Mouse (Mus musculus): ENCODE data around the gene Mgat4a. TPM values are rescaled to one million over a fixed set of nuclear protein-coding genes. Genes with fewer than 3 reads are reported as not detected.

The Mgat4a gene
- total and polyA plus RNA-seq, 3 experiments = 2.9 to 38.8 (median 28.0) TPM

DNA sequence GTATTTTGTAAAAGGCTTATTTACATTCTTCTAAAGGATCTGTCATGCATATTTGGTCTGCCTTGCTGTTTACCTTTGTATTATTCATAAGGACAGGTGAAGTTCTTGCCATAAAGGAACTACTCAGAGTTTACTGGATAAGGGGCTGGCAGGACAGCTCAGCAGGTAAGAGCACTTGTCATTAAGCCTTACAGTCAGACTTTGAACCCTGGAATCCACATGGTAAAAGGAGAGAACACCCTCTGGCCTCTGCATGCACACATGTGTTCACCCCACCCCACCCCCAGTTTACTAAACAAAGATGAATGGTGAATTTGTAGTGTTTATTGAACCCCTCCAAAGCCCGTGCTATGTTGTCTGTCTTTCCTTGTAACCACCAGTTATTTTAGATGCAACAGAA lies 125.4 kb downstream of the Mgat4a start:
- H3K36me3 ChIP-seq (replicated peaks) = peaks cover 41% of the 10 kb centered on the region
- peaks cover 2% of the 10 kb centered on the region; the same call in 1 of the 2 replicates for H3K9me3 ChIP-seq (replicated peaks)
- peaks cover 8% of the 10 kb centered on the region for H3K4me1 ChIP-seq (ENCODE audit: insufficient read depth, low read depth, low read length)
- no peak for TF ChIP-seq GATA2 (IDR thresholded peaks at IDR 0.05; ENCODE audit: borderline replicate concordance, low read depth, low read length)
- no peak for TF ChIP-seq TAL1 (conservative IDR thresholded peaks at IDR 0.05; ENCODE audit: low read depth, low read length)
- TF ChIP-seq CTCF (IDR thresholded peaks at IDR 0.05; ENCODE audit: low read depth, low read length) = no peak
- no peak for TF ChIP-seq GATA1 (IDR thresholded peaks at IDR 0.05; ENCODE audit: borderline replicate concordance, low read length)
- no peak for TF ChIP-seq POLR2AphosphoS5 (IDR thresholded peaks at IDR 0.05; ENCODE audit: insufficient replicate concordance, low read depth, low read length)
- DNase-seq (ENCODE audit: low spot score) (no peak), ATAC-seq (ENCODE audit: extremely low read depth, insufficient number of reproducible peaks, low FRiP score, poor library complexity, severe bottlenecking) (no peak)
- no peaks in the 10 kb centered on the region for H3K27me3 ChIP-seq (ENCODE audit: insufficient read depth, low read length)
- no peak overlapping the region for H3K4me3 ChIP-seq (ENCODE audit: low read depth, low read length)

DNA sequence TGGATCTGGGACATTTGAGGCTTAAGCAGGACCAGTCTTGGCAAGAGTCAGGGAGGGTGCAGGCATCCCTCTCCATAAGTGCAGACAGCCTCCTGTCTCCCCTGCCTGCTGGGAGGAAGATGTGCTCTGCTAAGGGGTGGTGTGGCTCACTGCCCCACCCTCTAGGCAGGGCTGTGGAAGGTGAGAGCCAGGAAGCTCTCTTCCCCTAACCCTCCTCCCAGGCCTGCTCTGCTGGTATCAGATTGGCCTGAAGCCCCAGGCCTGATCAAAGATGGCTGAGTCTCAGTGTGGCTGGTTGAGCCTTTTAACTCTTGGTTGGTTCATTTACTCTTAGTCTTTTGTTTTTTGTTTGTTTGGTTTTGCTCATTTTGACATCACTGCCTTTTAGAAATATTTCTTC lies 131.2 kb downstream of the Mgat4a start:
- peaks cover 17% of the 10 kb centered on the region for H3K27me3 ChIP-seq (ENCODE audit: insufficient read depth, low read length)
- 0 out of 2 replicates have a peak, but pooled peaks have one; percentile 34 for ATAC-seq (ENCODE audit: extremely low read depth, insufficient number of reproducible peaks, low FRiP score, poor library complexity, severe bottlenecking)
- TF ChIP-seq CTCF (IDR thresholded peaks at IDR 0.05; ENCODE audit: low read depth, low read length) (no peak), TAL1 (conservative IDR thresholded peaks at IDR 0.05; ENCODE audit: low read depth, low read length) (no peak), POLR2AphosphoS5 (IDR thresholded peaks at IDR 0.05; ENCODE audit: insufficient replicate concordance, low read depth, low read length) (no peak), GATA1 (IDR thresholded peaks at IDR 0.05; ENCODE audit: borderline replicate concordance, low read length) (no peak), GATA2 (IDR thresholded peaks at IDR 0.05; ENCODE audit: borderline replicate concordance, low read depth, low read length) (no peak)
- H3K9me3 ChIP-seq (replicated peaks) = no peaks in the 10 kb centered on the region
- peaks cover 20% of the 10 kb centered on the region for H3K4me1 ChIP-seq (ENCODE audit: insufficient read depth, low read depth, low read length)
- peak; percentile 37 for DNase-seq (ENCODE audit: low spot score)
- H3K36me3 ChIP-seq (replicated peaks) = no peaks in the 10 kb centered on the region
- H3K4me3 ChIP-seq (ENCODE audit: low read depth, low read length) = no peak overlapping the region

DNA sequence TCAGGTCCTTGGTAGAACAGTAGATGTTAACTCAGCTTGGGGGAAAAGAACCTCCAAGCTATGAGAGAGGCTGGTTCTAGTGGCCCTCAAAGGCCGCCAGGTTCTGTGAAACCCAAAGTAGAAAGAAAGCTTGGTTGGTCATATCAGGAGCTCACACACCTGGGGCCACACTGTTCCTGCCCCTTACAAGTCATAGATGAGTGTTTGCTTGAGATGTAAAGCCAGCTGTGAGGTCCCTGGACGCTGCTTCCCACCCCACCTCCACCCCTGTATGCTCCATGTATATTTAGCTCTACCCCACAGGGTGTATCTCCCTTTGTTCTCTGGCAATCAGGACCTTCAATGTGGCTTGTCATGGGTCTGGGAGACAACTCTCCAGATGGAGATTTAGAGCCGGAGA lies 132.1 kb downstream of the Mgat4a start:
- Histone ChIP-seq H3K9me3 (replicated peaks) (no peaks in the 10 kb centered on the region), H3K4me1 (ENCODE audit: insufficient read depth, low read depth, low read length) (peaks cover 20% of the 10 kb centered on the region), H3K27me3 (ENCODE audit: insufficient read depth, low read length) (peaks cover 17% of the 10 kb centered on the region), H3K4me3 (ENCODE audit: low read depth, low read length) (no peak overlapping the region), H3K36me3 (replicated peaks) (no peaks in the 10 kb centered on the region)
- ATAC-seq (ENCODE audit: extremely low read depth, insufficient number of reproducible peaks, low FRiP score, poor library complexity, severe bottlenecking) = no peak
- TF ChIP-seq POLR2AphosphoS5 (IDR thresholded peaks at IDR 0.05; ENCODE audit: insufficient replicate concordance, low read depth, low read length) = no peak
- no peak for TF ChIP-seq GATA2 (IDR thresholded peaks at IDR 0.05; ENCODE audit: borderline replicate concordance, low read depth, low read length)
- TF ChIP-seq CTCF (IDR thresholded peaks at IDR 0.05; ENCODE audit: low read depth, low read length) = no peak
- TF ChIP-seq TAL1 (conservative IDR thresholded peaks at IDR 0.05; ENCODE audit: low read depth, low read length) = no peak
- no peak for TF ChIP-seq GATA1 (IDR thresholded peaks at IDR 0.05; ENCODE audit: borderline replicate concordance, low read length)
- no peak for DNase-seq (ENCODE audit: low spot score)

DNA sequence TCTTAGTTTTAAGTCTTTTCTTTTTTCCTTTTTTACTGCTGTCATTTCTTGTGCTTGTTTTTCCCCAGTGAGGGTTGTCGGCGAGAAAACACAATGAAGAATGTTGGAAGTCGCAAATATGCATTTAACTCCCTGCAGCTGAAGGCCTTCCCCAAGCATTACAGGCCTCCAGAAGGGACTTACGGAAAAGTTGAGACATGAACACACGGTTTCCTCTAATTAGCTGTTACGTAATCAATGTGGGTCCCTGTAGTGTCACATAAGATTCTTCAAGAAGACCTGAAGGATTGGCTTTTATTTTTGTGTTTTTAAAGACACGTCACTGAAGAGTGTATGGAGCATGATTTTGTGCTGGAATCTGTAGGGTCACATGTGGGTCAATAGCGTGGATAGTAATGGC lies 132.8 kb downstream of the Mgat4a start:
- Histone ChIP-seq H3K36me3 (replicated peaks) (no peaks in the 10 kb centered on the region), H3K27me3 (ENCODE audit: insufficient read depth, low read length) (peaks cover 17% of the 10 kb centered on the region), H3K4me1 (ENCODE audit: insufficient read depth, low read depth, low read length) (peaks cover 18% of the 10 kb centered on the region), H3K9me3 (replicated peaks) (no peaks in the 10 kb centered on the region), H3K4me3 (ENCODE audit: low read depth, low read length) (no peak overlapping the region)
- no peak for TF ChIP-seq GATA2 (IDR thresholded peaks at IDR 0.05; ENCODE audit: borderline replicate concordance, low read depth, low read length)
- DNase-seq (ENCODE audit: low spot score) (no peak), ATAC-seq (ENCODE audit: extremely low read depth, insufficient number of reproducible peaks, low FRiP score, poor library complexity, severe bottlenecking) (no peak)

DNA sequence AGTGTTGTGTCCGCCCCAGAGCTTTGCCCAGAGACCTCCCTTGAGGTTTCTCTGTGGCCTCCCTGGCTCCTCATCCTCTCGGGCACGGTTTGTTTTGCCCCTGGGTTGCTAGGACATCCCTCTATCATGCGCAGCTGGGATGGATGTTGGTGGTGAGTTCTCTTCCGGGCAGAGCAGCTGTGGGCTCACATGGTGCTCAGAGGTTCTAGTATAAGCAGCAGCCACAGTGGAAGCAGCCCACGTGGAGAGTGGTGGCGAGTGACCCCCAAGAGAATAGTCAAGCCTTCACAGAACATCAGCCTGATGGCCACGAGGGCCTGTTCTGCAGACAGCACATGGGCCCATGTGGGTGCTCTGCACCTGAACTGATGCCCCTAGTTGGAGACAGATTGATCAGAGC lies 133.6 kb downstream of the Mgat4a start:
- ATAC-seq (ENCODE audit: extremely low read depth, insufficient number of reproducible peaks, low FRiP score, poor library complexity, severe bottlenecking) (no peak), DNase-seq (ENCODE audit: low spot score) (no peak)
- Histone ChIP-seq H3K4me1 (ENCODE audit: insufficient read depth, low read depth, low read length) (peaks cover 15% of the 10 kb centered on the region), H3K4me3 (ENCODE audit: low read depth, low read length) (no peak overlapping the region), H3K27me3 (ENCODE audit: insufficient read depth, low read length) (peaks cover 23% of the 10 kb centered on the region), H3K9me3 (replicated peaks) (no peaks in the 10 kb centered on the region), H3K36me3 (replicated peaks) (no peaks in the 10 kb centered on the region)
- TF ChIP-seq TAL1 (conservative IDR thresholded peaks at IDR 0.05; ENCODE audit: low read depth, low read length) (no peak), CTCF (IDR thresholded peaks at IDR 0.05; ENCODE audit: low read depth, low read length) (no peak), POLR2AphosphoS5 (IDR thresholded peaks at IDR 0.05; ENCODE audit: insufficient replicate concordance, low read depth, low read length) (no peak), GATA2 (IDR thresholded peaks at IDR 0.05; ENCODE audit: borderline replicate concordance, low read depth, low read length) (no peak), GATA1 (IDR thresholded peaks at IDR 0.05; ENCODE audit: borderline replicate concordance, low read length) (no peak)

DNA sequence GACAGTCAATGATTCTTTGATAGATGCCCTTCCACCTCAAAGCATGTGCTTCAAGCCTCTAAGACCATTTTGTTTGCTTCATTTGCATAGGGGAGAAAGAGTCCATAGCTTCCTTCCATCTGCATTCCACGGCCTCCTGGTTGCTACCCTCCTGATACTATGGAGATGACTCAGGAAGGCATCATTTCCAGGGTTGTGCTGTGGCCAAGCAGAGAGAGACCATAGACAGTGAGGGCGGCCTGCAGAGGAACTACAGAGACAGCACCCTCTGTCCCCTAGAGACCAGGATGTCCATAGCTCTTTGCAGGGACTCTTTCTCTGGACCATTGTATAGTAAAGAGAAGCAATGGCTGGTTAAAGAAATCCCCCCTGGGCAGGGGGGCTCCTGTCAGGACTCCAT lies 135.7 kb downstream of the Mgat4a start:
- no peak for TF ChIP-seq GATA2 (IDR thresholded peaks at IDR 0.05; ENCODE audit: borderline replicate concordance, low read depth, low read length)
- no peak for TF ChIP-seq POLR2AphosphoS5 (IDR thresholded peaks at IDR 0.05; ENCODE audit: insufficient replicate concordance, low read depth, low read length)
- TF ChIP-seq GATA1 (IDR thresholded peaks at IDR 0.05; ENCODE audit: borderline replicate concordance, low read length) = no peak
- no peak for TF ChIP-seq TAL1 (conservative IDR thresholded peaks at IDR 0.05; ENCODE audit: low read depth, low read length)
- TF ChIP-seq CTCF (IDR thresholded peaks at IDR 0.05; ENCODE audit: low read depth, low read length) = no peak
- no peak for DNase-seq (ENCODE audit: low spot score)
- Histone ChIP-seq H3K36me3 (replicated peaks) (no peaks in the 10 kb centered on the region), H3K4me1 (ENCODE audit: insufficient read depth, low read depth, low read length) (peaks cover 17% of the 10 kb centered on the region), H3K9me3 (replicated peaks) (no peaks in the 10 kb centered on the region), H3K27me3 (ENCODE audit: insufficient read depth, low read length) (peaks cover 23% of the 10 kb centered on the region), H3K4me3 (ENCODE audit: low read depth, low read length) (no peak overlapping the region)
- ATAC-seq (ENCODE audit: extremely low read depth, insufficient number of reproducible peaks, low FRiP score, poor library complexity, severe bottlenecking) = no peak

DNA sequence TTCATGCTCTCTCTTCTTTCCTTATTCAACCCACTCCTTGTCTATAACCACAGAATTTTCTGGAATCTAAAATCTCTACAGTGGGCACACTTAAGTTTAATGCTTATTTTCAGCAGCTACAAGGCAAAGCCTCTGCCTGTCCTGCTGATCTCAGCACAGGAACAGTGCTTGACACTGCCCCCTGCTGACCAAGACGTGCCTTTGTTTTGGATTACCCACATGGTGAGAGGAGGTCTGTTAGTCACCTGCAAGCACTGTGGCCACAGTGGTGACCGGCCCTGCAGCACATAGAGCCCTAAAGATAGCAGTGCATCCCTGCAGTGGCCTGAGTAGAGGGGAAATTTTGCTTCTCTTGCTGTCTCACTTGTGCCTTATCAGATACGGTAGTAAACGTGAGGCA lies 139.1 kb downstream of the Mgat4a start:
- Histone ChIP-seq H3K9me3 (replicated peaks) (no peaks in the 10 kb centered on the region), H3K36me3 (replicated peaks) (no peaks in the 10 kb centered on the region), H3K27me3 (ENCODE audit: insufficient read depth, low read length) (peaks cover 23% of the 10 kb centered on the region), H3K4me1 (ENCODE audit: insufficient read depth, low read depth, low read length) (peaks cover 6% of the 10 kb centered on the region; the same call in 1 of the 2 replicates), H3K4me3 (ENCODE audit: low read depth, low read length) (no peak overlapping the region)
- no peak; the same call in 1 of the 2 replicates for ATAC-seq (ENCODE audit: extremely low read depth, insufficient number of reproducible peaks, low FRiP score, poor library complexity, severe bottlenecking)
- TF ChIP-seq TAL1 (conservative IDR thresholded peaks at IDR 0.05; ENCODE audit: low read depth, low read length) (no peak), GATA2 (IDR thresholded peaks at IDR 0.05; ENCODE audit: borderline replicate concordance, low read depth, low read length) (no peak), CTCF (IDR thresholded peaks at IDR 0.05; ENCODE audit: low read depth, low read length) (peak; percentile 64)
- peak; percentile 62 for DNase-seq (ENCODE audit: low spot score)

All from G1E (cell line).